Mouse (Mus musculus) heart, embryonic 11.5 days (tissue): ENCODE results near the gene Slmap. TPM values are rescaled to one million over a fixed set of nuclear protein-coding genes. Genes with fewer than 3 reads are reported as not detected.
"Not testable (repeated sequence)": the region's sequence is repeated elsewhere in the genome, so short reads cannot be mapped to it uniquely, and the experiment has no call there.

Experiments used
- ATAC-seq: fragments of 200-750 bp; cut with Nextera tagmentation; replicated peaks from 2 replicates; pipeline ENCODE4 v1.8.0; 2017; ENCODE audit warnings: moderate library complexity; ENCODE audit not compliant: insufficient number of reproducible peaks, low FRiP score, low TSS enrichment
- H3K27ac ChIP-seq: fragments of 300-500 bp; sonication (generic); 2 replicates; pipeline ENCODE4 v1.5.1; 2014; ENCODE audit warnings: mild to moderate bottlenecking, low read depth, low read length
- H3K27me3 ChIP-seq: fragments of 300-500 bp; sonication (generic); 2 replicates; pipeline ENCODE4 v1.6.1; 2014; ENCODE audit warnings: mild to moderate bottlenecking, low read length, mixed read lengths; ENCODE audit not compliant: control insufficient read depth, insufficient read depth
- H3K36me3 ChIP-seq: fragments of 300-500 bp; sonication (generic); 2 replicates; pipeline ENCODE4 v1.6.1; 2014; ENCODE audit warnings: mild to moderate bottlenecking, low read length, moderate library complexity, mixed read lengths; ENCODE audit not compliant: control insufficient read depth, insufficient read depth
- H3K4me1 ChIP-seq: fragments of 300-500 bp; sonication (generic); 2 replicates; pipeline ENCODE4 v1.6.1; 2014; ENCODE audit warnings: low read length; ENCODE audit not compliant: control insufficient read depth, insufficient read depth
- H3K4me2 ChIP-seq: fragments of 300-500 bp; sonication (generic); 2 replicates; pipeline ENCODE4 v1.6.1; 2014; ENCODE audit warnings: mild to moderate bottlenecking, moderate library complexity
- H3K4me3 ChIP-seq: fragments of 300-500 bp; sonication (generic); 2 replicates; pipeline ENCODE4 v1.5.1; 2014; ENCODE audit warnings: low read depth, low read length
- H3K9ac ChIP-seq: fragments of 300-500 bp; sonication (generic); 2 replicates; pipeline ENCODE4 v1.6.1; 2014; ENCODE audit warnings: mild to moderate bottlenecking, low read depth, low read length, moderate library complexity
- H3K9me3 ChIP-seq: fragments of 300-500 bp; sonication (generic); replicated peaks from 2 replicates; pipeline ENCODE4 v1.6.1; 2016; ENCODE audit warnings: low read length; ENCODE audit not compliant: control insufficient read depth
- WGBS: fragments of 180-500 bp; shearing (Covaris S2); extraction: QIAGEN DNeasy Blood & Tissue Kit; methylation state at CpG from one replicate; pipeline ENCODE4 v1.1.7; 2014; ENCODE audit not compliant: insufficient replicate concordance; 5-methylcytosine and 5-hydroxymethylcytosine counted together
- polyA plus RNA-seq: library from polyadenylated mRNA; unstranded; fragments of >200 nt; fragmentation: Nextera tagmentation; extraction: Ambion mirVana; gene quantifications from 2 replicates; pipeline ENCODE4 v1.2.1, GENCODE M21; 2014

Slmap gene
- 76.2 and 91.2 TPM in 2 replicates for polyA plus RNA-seq

DNA sequence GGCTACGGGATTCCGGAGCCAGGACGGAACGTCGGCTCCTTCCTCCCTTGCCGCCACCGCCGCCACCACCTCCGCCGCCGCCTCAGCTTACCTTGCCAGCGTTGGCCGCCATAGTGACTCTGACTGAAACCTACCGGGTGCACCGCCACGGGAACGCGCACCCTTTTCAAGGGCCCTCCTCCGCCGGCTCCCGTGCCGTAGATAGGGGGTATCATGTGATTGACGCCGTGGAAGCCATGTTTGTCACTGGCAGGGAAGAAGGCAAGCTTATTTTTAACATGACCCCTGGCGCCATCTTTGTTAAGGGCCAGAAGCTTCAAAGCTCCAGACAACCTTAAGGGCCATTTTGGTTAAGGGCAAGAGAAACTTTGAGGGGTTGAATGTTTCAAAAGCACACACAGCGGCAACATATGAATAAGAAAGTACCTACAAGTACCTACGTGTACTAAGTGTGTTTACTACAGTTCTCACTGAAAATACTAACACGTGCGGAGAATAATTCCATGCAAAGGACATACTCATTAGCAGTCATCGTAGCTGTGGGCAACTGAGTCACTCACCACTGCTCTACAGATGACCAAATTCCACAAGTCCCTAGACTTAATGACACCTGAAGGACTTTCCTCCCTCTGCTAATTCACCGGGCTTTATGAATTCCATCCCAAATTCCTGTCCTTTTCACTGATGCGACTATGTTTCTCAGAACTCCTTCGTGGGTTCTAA is at the start of gene Slmap:
TSS of gene Slmap (minus strand) at position 175 of the 723 bp plus-strand sequence.
- Histone ChIP-seq H3K4me1 (peaks cover 12% of the 10 kb centered on the region), H3K27ac (peak within 1 kb of the TSS; percentile 87), H3K9me3 (no peaks in the 10 kb centered on the region), H3K9ac (peak within 1 kb of the TSS; percentile 95), H3K27me3 (no peaks in the 10 kb centered on the region), H3K4me3 (peak within 1 kb of the TSS; percentile 96), H3K36me3 (no peaks in the 10 kb centered on the region), H3K4me2 (peak within 1 kb of the TSS; percentile 95)
- WGBS: 12% methylated on average over 33 of the region's 33 CpGs
- ATAC-seq: peak; percentile 90

DNA sequence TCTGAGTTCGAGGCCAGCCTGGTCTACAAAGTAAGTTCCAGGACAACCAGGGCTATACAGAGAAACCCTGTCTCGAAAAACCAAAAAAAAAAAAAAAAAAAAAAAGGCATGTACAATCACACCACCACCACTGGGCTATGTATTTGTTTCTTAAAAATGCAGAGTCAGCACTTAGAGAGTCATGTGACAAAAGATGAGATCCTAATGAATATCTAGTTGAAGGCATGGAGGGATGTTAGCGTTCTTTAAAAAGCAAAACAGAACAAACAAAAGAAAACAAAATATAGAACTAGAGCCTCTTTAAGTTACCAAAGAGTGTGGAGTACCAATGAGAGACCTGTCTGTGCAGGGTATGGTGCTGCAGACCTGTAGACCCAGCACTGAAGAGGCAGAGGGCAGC is 48.9 kb upstream of the Slmap start:
- Histone ChIP-seq H3K4me2 (no peak overlapping the region), H3K36me3 (peaks cover 3% of the 10 kb centered on the region; the same call in 1 of the 2 replicates), H3K27me3 (no peaks in the 10 kb centered on the region), H3K9ac (no peak overlapping the region), H3K4me1 (peaks cover 12% of the 10 kb centered on the region), H3K9me3 (no peaks in the 10 kb centered on the region), H3K4me3 (no peak overlapping the region), H3K27ac (no peak overlapping the region)
- ATAC-seq: no peak
- 89% methylated on average over 3 of the region's 3 CpGs for WGBS

DNA sequence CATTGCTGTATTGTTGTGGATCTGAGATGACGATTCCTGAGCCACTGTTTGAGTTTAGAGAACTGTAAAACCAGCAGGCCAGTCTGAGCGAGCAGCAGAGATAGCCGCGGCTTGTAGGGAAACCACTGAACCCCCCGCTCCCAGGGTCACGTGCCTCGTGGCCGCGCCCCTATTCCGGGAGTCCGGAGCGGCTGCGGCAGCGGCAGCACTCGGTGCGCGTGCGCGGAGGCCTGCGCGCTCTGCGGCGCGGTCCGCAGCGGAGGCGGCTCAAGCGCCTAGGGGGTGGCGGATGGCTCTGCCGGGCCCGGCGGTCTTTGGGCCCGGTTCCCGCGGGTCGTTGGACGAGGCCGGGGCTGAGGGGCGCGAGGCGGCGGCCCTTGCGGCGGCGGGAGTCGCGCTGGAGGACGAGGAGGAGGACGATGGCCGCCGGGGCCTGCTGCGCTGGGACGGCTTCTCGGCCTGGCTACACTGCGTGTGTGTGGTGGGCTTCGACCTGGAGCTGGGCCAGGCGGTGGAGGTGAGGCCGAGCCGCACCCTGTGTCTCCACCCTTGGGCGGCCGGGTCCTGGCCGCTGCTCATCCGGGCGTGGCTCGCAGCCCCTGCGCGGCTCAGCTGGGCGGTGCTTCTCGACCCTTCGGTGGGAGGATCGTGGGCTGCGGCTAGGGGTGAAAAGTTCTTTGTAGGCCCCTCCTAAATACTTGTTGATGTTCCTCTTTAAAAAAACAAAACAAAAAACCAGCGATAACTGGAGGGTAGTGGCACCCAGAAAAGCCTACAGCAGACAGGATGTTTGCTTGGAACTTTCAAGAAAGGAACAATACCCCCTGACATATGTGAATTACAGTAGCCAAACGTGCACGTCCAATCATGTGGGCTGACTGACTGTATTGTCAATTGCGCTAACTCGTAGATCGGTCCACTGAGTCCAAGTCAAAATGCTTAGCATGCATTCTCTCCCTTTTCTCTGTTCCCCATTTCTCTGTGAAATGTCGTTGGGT is 44.9 kb upstream of the Slmap start:
- under 1% methylated on average over 68 of the region's 79 CpGs for WGBS
- H3K36me3 ChIP-seq: peaks cover 3% of the 10 kb centered on the region; the same call in 1 of the 2 replicates
- peak overlapping the region; percentile 88 for H3K4me2 ChIP-seq
- no peaks in the 10 kb centered on the region for H3K27me3 ChIP-seq
- H3K27ac ChIP-seq: peak overlapping the region; percentile 100
- peaks cover 7% of the 10 kb centered on the region for H3K4me1 ChIP-seq
- H3K9ac ChIP-seq: peak overlapping the region; percentile 98
- no peaks in the 10 kb centered on the region for H3K9me3 ChIP-seq
- ATAC-seq: peak; percentile 97
- H3K4me3 ChIP-seq: peak overlapping the region; percentile 85

DNA sequence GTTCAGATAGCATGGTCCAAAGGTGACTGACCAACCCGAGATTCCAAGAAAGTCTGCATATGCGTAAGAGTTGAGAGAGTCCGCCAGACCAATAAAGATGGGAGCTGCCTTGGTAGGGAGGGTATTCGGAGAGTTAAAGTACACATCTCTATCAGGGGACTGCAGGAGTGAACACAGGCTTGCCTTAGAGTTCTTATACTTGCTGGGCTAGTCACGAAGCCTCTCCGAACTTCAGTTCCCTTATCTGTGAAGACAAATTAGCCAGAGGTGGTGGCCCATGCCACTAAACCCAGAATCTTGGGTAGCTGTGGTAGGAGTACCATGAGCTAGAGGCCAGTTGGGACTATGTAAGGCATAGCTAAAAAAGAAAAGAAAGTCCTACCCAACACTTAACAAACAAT is 44.1 kb upstream of the Slmap start:
- H3K27me3 ChIP-seq: no peaks in the 10 kb centered on the region
- no peak overlapping the region for H3K9ac ChIP-seq
- 0 out of 2 replicates have a peak overlapping the region, but pooled peaks have one; percentile 15 for H3K27ac ChIP-seq
- H3K36me3 ChIP-seq: peaks cover 3% of the 10 kb centered on the region; the same call in 1 of the 2 replicates
- peak overlapping the region; percentile 88 for H3K4me2 ChIP-seq
- no peak for ATAC-seq
- no peak overlapping the region for H3K4me3 ChIP-seq
- WGBS: 49% methylated on average over 6 of the region's 6 CpGs
- peaks cover 5% of the 10 kb centered on the region for H3K4me1 ChIP-seq
- H3K9me3 ChIP-seq: no peaks in the 10 kb centered on the region

DNA sequence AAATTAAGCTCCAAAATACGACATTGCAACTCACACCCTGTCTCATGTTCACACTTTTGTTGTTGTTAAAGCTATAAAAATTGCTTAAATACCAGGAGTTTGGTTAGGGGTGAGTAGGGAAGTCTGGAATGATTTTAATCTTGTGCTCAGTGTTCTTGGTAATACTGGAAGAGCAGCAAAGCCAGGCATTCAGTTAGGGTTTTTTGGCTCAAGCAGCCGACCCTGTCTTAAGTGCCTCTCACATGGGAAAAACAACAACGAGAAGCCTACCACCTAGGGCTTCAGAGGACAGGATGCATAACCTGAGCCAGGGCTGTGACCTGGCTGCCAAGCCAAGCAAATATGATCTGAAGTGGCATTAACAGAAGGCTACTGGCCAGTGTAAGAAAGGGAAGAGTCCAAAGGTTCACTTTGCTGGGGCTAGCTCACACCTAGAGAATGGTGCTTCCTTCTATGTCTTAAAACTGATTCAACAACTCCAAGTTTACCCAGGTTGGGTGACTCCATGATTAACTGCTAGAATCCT is 41.6 kb upstream of the Slmap start:
- no peak overlapping the region for H3K27ac ChIP-seq
- no peak for ATAC-seq

DNA sequence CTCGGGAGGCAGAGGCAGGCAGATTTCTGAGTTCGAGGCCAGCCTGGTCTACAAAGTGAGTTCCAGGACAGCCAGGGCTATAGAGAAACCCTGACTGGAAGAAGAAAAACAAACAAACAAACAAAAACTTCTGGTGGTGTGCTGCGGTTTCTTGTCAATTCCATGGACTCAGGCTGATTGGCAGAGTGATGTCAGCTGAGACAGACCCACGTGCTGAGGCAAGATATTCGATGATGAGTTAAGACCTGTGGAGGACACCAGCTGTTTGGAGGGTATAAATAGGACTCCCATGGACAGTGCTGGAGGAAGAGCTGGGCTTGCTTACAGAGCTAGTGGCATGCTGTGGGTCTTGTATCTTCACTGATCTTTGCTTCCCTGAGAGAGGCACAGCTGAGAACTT is 38.8 kb upstream of the Slmap start, which contains the start of gene Dennd6a:
TSS of gene Dennd6a (plus strand) at position 301 of the 400 bp plus-strand sequence.
- not testable (repeated sequence) for H3K36me3 ChIP-seq

More for the DNA sequence above, 41.6 kb upstream of the Slmap start:
- H3K9ac ChIP-seq: no peak overlapping the region
- 52% methylated on average over 3 of the region's 3 CpGs for WGBS
- no peaks in the 10 kb centered on the region for H3K36me3 ChIP-seq
- no peaks in the 10 kb centered on the region for H3K27me3 ChIP-seq
- peaks cover 4% of the 10 kb centered on the region; the same call in 1 of the 2 replicates for H3K4me1 ChIP-seq
- H3K4me2 ChIP-seq: no peak overlapping the region
- no peak overlapping the region for H3K4me3 ChIP-seq
- no peaks in the 10 kb centered on the region for H3K9me3 ChIP-seq

DNA sequence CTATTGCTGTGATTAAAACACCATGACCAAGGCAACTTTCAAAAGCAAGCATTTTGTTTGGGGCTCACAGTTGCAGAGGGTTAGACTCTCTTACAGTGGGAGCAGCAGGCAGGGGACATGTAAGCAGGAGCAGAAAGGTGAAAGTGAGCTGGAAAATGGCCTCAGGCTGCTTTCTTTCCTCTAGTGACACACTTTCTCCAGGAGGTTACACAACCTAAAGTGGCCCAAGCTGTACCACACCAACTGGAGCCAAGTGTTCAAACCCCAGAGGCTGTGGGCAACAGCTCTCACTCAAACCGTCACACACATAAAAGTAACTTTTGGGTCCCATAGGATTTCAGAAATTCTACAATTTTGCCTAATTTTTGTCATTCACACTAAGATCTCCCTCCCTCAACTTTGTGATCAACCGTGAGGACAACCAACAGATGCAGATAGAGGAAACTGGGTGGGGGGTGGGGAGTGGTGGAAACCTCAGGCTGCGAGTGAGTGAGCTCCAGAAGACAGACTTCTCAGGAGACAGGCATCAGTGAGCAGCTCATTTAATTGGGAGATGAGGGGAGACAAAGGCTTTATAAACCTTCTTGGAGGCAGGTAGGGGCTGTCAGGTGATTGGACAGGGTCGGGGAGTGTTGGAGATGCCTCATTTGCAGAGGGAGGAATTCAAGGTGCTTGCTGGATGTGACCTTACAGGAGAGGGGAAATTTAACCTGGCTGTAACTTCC is 37.4 kb upstream of the Slmap start:
- H3K4me1 ChIP-seq: no peaks in the 10 kb centered on the region
- H3K4me3 ChIP-seq: no peak overlapping the region
- WGBS: 37% methylated on average over 4 of the region's 4 CpGs
- H3K36me3 ChIP-seq: no peaks in the 10 kb centered on the region
- no peak overlapping the region for H3K27ac ChIP-seq
- ATAC-seq: no peak
- H3K9me3 ChIP-seq: no peaks in the 10 kb centered on the region
- H3K27me3 ChIP-seq: no peaks in the 10 kb centered on the region
- H3K4me2 ChIP-seq: no peak overlapping the region
- H3K9ac ChIP-seq: no peak overlapping the region

More for the DNA sequence above, 38.8 kb upstream of the Slmap start, which contains the start of gene Dennd6a:
- ATAC-seq, H3K9me3 ChIP-seq, H3K4me2 ChIP-seq, H3K9ac ChIP-seq, H3K4me1 ChIP-seq, H3K27me3 ChIP-seq, H3K4me3 ChIP-seq, H3K27ac ChIP-seq: not testable (repeated sequence)
- 74% methylated on average over 5 of the region's 5 CpGs for WGBS

DNA sequence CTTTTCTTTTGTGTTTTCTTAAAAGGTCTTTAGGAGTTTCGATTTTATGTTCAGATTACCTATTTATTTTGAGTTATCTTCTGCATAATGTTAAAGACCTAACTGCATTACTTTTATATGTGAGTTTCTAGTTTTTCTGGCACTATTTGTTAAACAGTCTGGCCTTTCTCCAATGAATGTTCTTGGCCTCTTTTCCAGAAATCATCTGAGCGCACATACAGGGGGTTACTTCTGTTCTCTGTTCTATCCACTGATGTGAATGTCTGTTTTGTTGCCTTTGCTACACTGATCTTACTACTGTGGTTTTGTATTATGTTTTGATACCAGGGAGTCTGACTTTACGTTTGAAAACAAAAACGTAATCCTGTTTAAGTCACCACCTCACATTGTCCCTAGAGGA is 35.1 kb upstream of the Slmap start:
- Histone ChIP-seq H3K9me3 (no peaks in the 10 kb centered on the region), H3K27ac (no peak overlapping the region), H3K36me3 (no peaks in the 10 kb centered on the region), H3K27me3 (no peaks in the 10 kb centered on the region), H3K4me2 (no peak overlapping the region), H3K9ac (no peak overlapping the region), H3K4me3 (no peak overlapping the region), H3K4me1 (no peaks in the 10 kb centered on the region)
- WGBS: 84% methylated on average over 4 of the region's 4 CpGs
- no peak for ATAC-seq
